Mouse (Mus musculus) forebrain, embryonic 16.5 days (tissue): ENCODE results near the gene Mgst1. TPM values are rescaled to one million over a fixed set of nuclear protein-coding genes. Genes with fewer than 3 reads are reported as not detected.

Source experiments
- polyA plus RNA-seq: library from polyadenylated mRNA; unstranded; fragments of >200 nt; fragmentation: Nextera tagmentation; extraction: Ambion mirVana; gene quantifications from 2 replicates; pipeline ENCODE4 v1.2.1, GENCODE M21; 2015

Mgst1 gene
- polyA plus RNA-seq, 1 experiment from 2014 or later: 29.0 TPM

Other genes with a start within 250 kb of the Mgst1 start
- 0.39 TPM in 1 of 2 replicates, not detected in the other for gene Slc15a5, start 60.4 kb upstream of the Mgst1 start, polyA plus RNA-seq